Mouse (Mus musculus) embryonic fibroblast, embryonic 13.5 days (primary cell): Measurements from ENCODE around the gene St13.
A peak's percentile ranks its signal among the peaks of the same experiment; 100 is the strongest.

Experiments used
- CTCF ChIP-seq: IDR thresholded peaks from 2 replicates; pipeline ENCODE4 v1.5.1; 2011; ENCODE audit warnings: mild to moderate bottlenecking, control low read depth, low read length, moderate library complexity, borderline replicate concordance; ENCODE audit not compliant: insufficient read depth
- POLR2A ChIP-seq: IDR thresholded peaks from 2 replicates; pipeline ENCODE4 v1.6.1; 2011; ENCODE audit warnings: low read depth, mild to moderate bottlenecking, control low read depth, low read length, moderate library complexity

DNA sequence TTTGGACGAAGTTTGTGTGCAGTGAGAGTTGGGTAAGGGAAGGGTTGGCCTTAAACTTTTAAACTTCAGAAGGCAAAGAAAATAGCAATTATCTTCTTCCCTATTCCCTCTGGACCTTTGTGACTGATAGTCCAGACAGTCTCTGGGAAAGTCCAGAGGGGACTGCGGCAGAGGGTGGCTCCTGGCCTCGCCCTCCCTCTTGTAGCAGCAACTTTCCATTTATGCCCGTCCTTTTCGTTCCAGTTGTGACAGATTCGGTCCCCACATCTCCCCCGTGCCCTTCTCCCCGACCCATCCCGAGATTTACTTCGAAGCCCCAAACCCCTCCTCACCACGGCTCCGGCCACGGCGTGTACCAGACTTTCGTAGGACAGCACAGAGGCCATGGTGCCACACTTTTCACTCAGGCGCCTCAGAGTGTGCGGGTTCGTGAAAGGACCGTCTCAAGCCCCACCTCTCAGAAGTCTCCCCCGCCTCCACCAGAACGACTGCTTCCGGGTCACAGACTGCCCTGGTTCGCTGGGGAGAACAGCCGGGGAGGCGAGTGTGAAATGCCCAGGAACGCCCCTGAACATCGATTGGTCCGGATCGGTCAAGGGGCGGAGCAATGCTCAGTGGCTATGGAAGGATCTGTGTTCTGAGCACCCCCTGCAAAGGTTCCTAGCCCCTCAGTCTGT lies 39.4 kb downstream of the St13 start, which contains the start of gene Slc25a17:
- TF ChIP-seq CTCF = no peak
- peak; percentile 90 for TF ChIP-seq POLR2A
